Mouse (Mus musculus): ENCODE measurements around the gene Cep350.

DNA sequence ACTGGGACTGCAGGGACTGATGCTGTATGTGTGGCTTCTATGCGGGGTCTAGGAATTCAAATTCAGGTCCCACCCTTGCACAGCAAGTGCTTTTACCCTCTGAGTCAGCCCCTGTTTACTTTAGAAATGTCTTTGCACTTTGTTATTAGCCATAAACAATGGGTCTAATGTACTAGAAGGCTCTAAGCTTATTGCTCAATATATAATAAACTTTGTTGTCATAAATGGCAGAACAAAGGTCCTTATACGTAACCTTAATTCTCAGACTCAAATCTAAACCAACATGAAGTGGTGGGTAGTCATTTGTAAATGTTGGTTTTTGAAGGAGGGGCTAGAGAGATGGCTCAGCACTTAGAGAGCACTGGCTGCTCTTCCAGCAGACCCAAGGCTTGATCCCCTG lies 35.6 kb downstream of the Cep350 start:
- TF ChIP-seq POLR2A (IDR thresholded peaks at IDR 0.05; ENCODE audit: low read depth, low read length) (no peak), CTCF (IDR thresholded peaks at IDR 0.05; ENCODE audit: borderline replicate concordance, insufficient read depth, low read length) (no peak)

All from embryonic fibroblast, embryonic 13.5 days (primary cell).